Mouse (Mus musculus) kidney, adult 2 months (tissue): ENCODE data around the gene Rbp1. TPM values are rescaled to one million over a fixed set of nuclear protein-coding genes. Genes with fewer than 3 reads are reported as not detected.

Experiments used
- DNase-seq: peaks from one replicate; pipeline ENCODE4 v3.0.0; 2021
- H3K27ac ChIP-seq: fragments of 200-500 bp; 2 replicates; pipeline ENCODE4 v1.5.1; 2012; ENCODE audit warnings: low read depth, low read length, control low read depth, inconsistent platforms; ENCODE audit not compliant: insufficient read depth
- H3K27me3 ChIP-seq: fragments of 200-500 bp; replicated peaks from 2 replicates; pipeline ENCODE4 v1.6.1; 2012; ENCODE audit warnings: mild to moderate bottlenecking, moderate library complexity, low read length, inconsistent platforms; ENCODE audit not compliant: control insufficient read depth, insufficient read depth
- H3K36me3 ChIP-seq: fragments of 200-500 bp; 2 replicates; pipeline ENCODE4 v1.6.1; 2012; ENCODE audit warnings: mild to moderate bottlenecking, moderate library complexity, low read length, inconsistent platforms; ENCODE audit not compliant: control insufficient read depth, insufficient read depth
- H3K4me1 ChIP-seq: fragments of 200-500 bp; 2 replicates; pipeline ENCODE4 v1.6.1; 2011; ENCODE audit warnings: low read length; ENCODE audit not compliant: control insufficient read depth, insufficient read depth
- H3K4me3 ChIP-seq: fragments of 200-500 bp; 2 replicates; pipeline ENCODE4 v1.5.1; 2011; ENCODE audit warnings: mild to moderate bottlenecking, low read depth, low read length, control low read depth; ENCODE audit not compliant: insufficient read depth
- CTCF ChIP-seq: fragments of 200-500 bp; conservative IDR thresholded peaks from 2 replicates; pipeline ENCODE4 v1.5.1; 2011; ENCODE audit warnings: low read depth, mild to moderate bottlenecking, control low read depth, low read length, moderate library complexity, mixed read lengths; ENCODE audit not compliant: insufficient read depth, insufficient read length
- POLR2A ChIP-seq: fragments of 200-500 bp; IDR thresholded peaks from one replicate; pipeline ENCODE4 v1.6.1; 2011; ENCODE audit warnings: low read depth, low read length, control low read depth
- WGBS: fragments of 180-500 bp; shearing (Covaris S2); methylation state at CpG from one replicate; pipeline ENCODE4 v1.1.7; 2018; 5-methylcytosine and 5-hydroxymethylcytosine counted together
- polyA plus RNA-seq: library from polyadenylated mRNA; depleted of rRNA; stranded (reverse); fragments of >200 nt; gene quantifications from 2 replicates; pipeline ENCODE4 v1.2.3, GENCODE M21; 2012

Gene Rbp1
- polyA plus RNA-seq, 1 experiment = 6.7 TPM

- DNase-seq = peak; percentile 30
- WGBS = 74% methylated on average over 2 of the region's 2 CpGs
- no peaks in the 10 kb centered on the region for H3K27me3 ChIP-seq
- H3K4me3 ChIP-seq = no peak overlapping the region
- 0 out of 2 replicates have a peak, but pooled peaks cover 8% of the 10 kb centered on the region for H3K4me1 ChIP-seq
- H3K27ac ChIP-seq = no peak overlapping the region
- no peaks in the 10 kb centered on the region for H3K36me3 ChIP-seq
- no peak for TF ChIP-seq POLR2A
- no peak for TF ChIP-seq CTCF
Observed at GRCm38 (mm10) chr9:98433021-98433420, 10.3 kb downstream of the Rbp1 start.

GRCm38 (mm10) chr9:98433956-98434588 is 11.3 kb downstream of the Rbp1 start:
- H3K36me3 ChIP-seq = no peaks in the 10 kb centered on the region
- H3K27ac ChIP-seq = no peak overlapping the region
- H3K27me3 ChIP-seq = no peaks in the 10 kb centered on the region
- TF ChIP-seq POLR2A (no peak), CTCF (no peak)
- DNase-seq = no peak
- 51% methylated on average over 4 of the region's 4 CpGs for WGBS
- H3K4me1 ChIP-seq = 0 out of 2 replicates have a peak, but pooled peaks cover 6% of the 10 kb centered on the region
- no peak overlapping the region for H3K4me3 ChIP-seq

- no peak for TF ChIP-seq CTCF
- no peak for TF ChIP-seq POLR2A
Observed at GRCm38 (mm10) chr9:98437819-98438218, 15.1 kb downstream of the Rbp1 start.

GRCm38 (mm10) chr9:98439091-98439490 is 16.3 kb downstream of the Rbp1 start:
- no peaks in the 10 kb centered on the region for H3K4me1 ChIP-seq
- WGBS = 84% methylated on average over 3 of the region's 3 CpGs
- no peak for DNase-seq
- TF ChIP-seq POLR2A = no peak
- TF ChIP-seq CTCF = no peak
- no peaks in the 10 kb centered on the region for H3K36me3 ChIP-seq
- H3K4me3 ChIP-seq = no peak overlapping the region
- H3K27me3 ChIP-seq = no peaks in the 10 kb centered on the region
- no peak overlapping the region for H3K27ac ChIP-seq

More at GRCm38 (mm10) chr9:98437819-98438218, 15.1 kb downstream of the Rbp1 start:
- no peak for DNase-seq
- WGBS = 69% methylated on average over 4 of the region's 4 CpGs
- H3K4me3 ChIP-seq = no peak overlapping the region
- H3K27me3 ChIP-seq = no peaks in the 10 kb centered on the region
- H3K36me3 ChIP-seq = no peaks in the 10 kb centered on the region
- H3K4me1 ChIP-seq = no peaks in the 10 kb centered on the region
- no peak overlapping the region for H3K27ac ChIP-seq

GRCm38 (mm10) chr9:98442638-98443037 is 19.9 kb downstream of the Rbp1 start:
- peak; percentile 75 for TF ChIP-seq CTCF
- TF ChIP-seq POLR2A = no peak
- H3K36me3 ChIP-seq = no peaks in the 10 kb centered on the region
- H3K4me1 ChIP-seq = no peaks in the 10 kb centered on the region
- no peaks in the 10 kb centered on the region for H3K27me3 ChIP-seq
- WGBS = 49% methylated on average over 5 of the region's 5 CpGs
- H3K4me3 ChIP-seq = no peak overlapping the region
- H3K27ac ChIP-seq = no peak overlapping the region
- DNase-seq = peak; percentile 35

- no peaks in the 10 kb centered on the region for H3K4me1 ChIP-seq
- no peak for DNase-seq
- H3K27me3 ChIP-seq = no peaks in the 10 kb centered on the region
- H3K4me3 ChIP-seq = no peak overlapping the region
- H3K36me3 ChIP-seq = no peaks in the 10 kb centered on the region
- no peak for TF ChIP-seq POLR2A
- TF ChIP-seq CTCF = no peak
- no peak overlapping the region for H3K27ac ChIP-seq
- 69% methylated on average over 9 of the region's 9 CpGs for WGBS
Observed at GRCm38 (mm10) chr9:98445359-98446149, 22.8 kb downstream of the Rbp1 start.

GRCm38 (mm10) chr9:98450976-98451375 is 28.2 kb downstream of the Rbp1 start:
- TF ChIP-seq CTCF (no peak), POLR2A (no peak)
- Histone ChIP-seq H3K27me3 (no peaks in the 10 kb centered on the region), H3K4me3 (no peak overlapping the region), H3K27ac (no peak overlapping the region), H3K36me3 (no peaks in the 10 kb centered on the region), H3K4me1 (no peaks in the 10 kb centered on the region)
- WGBS = 74% methylated on average over 1 of the region's 1 CpGs
- DNase-seq = no peak
